Mouse (Mus musculus): ENCODE results near the gene Clba1.

DNA sequence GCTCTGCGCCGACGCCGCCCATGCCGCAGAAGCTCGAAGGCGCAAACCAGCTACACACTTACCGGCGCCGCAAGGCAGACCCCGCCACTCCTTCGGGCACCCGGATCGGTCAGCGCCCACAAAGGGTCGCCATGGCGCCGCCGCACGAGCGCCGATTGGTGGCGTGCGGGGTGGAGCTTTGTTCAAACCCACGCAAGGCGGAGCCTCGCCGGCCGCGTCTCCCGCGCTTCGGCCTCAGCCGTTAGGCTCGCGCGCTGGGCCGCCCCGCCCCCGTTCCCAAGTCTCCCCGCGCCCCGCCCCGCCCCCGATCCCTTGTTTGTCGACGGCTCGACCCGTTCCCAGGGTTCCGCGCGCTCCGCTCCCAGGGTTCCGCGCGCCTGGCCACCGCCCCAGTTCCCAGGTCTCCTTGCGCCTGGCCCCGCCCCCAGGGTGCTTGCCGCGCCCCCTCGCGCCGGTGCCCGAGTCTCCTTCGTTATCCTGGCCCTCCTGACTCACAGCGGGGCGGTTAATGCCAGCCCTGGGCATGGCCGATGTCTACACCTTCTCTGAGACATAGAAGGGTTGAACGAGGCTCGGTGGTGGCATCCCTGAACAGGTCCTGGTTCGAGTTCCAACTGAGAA is 20.6 kb downstream of the Clba1 start, which contains the start of gene Cdca4:
- no peak for TF ChIP-seq EP300 (IDR thresholded peaks at IDR 0.05; ENCODE audit: low read depth)
- peak; percentile 43 for TF ChIP-seq CTCF (IDR thresholded peaks at IDR 0.05; ENCODE audit: low read depth)
